Mouse (Mus musculus) neural tube, embryonic 11.5 days (tissue): ENCODE results near the gene Ston1. TPM values are rescaled to one million over a fixed set of nuclear protein-coding genes. Genes with fewer than 3 reads are reported as not detected.
A peak's percentile ranks its signal among the peaks of the same experiment; 100 is the strongest.

Experiments
- ATAC-seq: fragments of 200-750 bp; cut with Nextera tagmentation; 2 replicates; pipeline ENCODE4 v1.8.0; 2017; ENCODE audit warnings: moderate number of reproducible peaks, mild to moderate bottlenecking, moderate TSS enrichment, moderate library complexity; ENCODE audit not compliant: insufficient read depth, low FRiP score, low TSS enrichment
- DNase-seq: peaks from one replicate; pipeline ENCODE4 v3.0.0-alpha.2; 2015; ENCODE audit warnings: low spot score
- H3K27ac ChIP-seq: fragments of 300-500 bp; sonication (generic); 2 replicates; pipeline ENCODE4 v1.5.1; 2014; ENCODE audit warnings: low read depth, mild to moderate bottlenecking, low read length
- H3K27me3 ChIP-seq: fragments of 300-500 bp; sonication (generic); 2 replicates; pipeline ENCODE4 v1.6.1; 2014; ENCODE audit warnings: mild to moderate bottlenecking, low read length, mixed read lengths; ENCODE audit not compliant: control insufficient read depth, insufficient read depth
- H3K36me3 ChIP-seq: fragments of 300-500 bp; sonication (generic); 2 replicates; pipeline ENCODE4 v1.6.1; 2014; ENCODE audit warnings: mild to moderate bottlenecking, low read length, moderate library complexity, mixed read lengths; ENCODE audit not compliant: control insufficient read depth, insufficient read depth
- H3K4me1 ChIP-seq: fragments of 300-500 bp; sonication (generic); 2 replicates; pipeline ENCODE4 v1.6.1; 2014; ENCODE audit warnings: low read length, mixed read lengths; ENCODE audit not compliant: control insufficient read depth, insufficient read depth
- H3K4me2 ChIP-seq: fragments of 300-500 bp; sonication (generic); 2 replicates; pipeline ENCODE4 v1.6.1; 2014; ENCODE audit warnings: low read depth, mild to moderate bottlenecking, moderate library complexity
- H3K4me3 ChIP-seq: fragments of 300-500 bp; sonication (generic); 2 replicates; pipeline ENCODE4 v1.5.1; 2014; ENCODE audit warnings: low read depth, low read length
- H3K9ac ChIP-seq: fragments of 300-500 bp; sonication (generic); 2 replicates; pipeline ENCODE4 v1.6.1; 2014; ENCODE audit warnings: mild to moderate bottlenecking, low read length
- H3K9me3 ChIP-seq: fragments of 300-500 bp; sonication (generic); 2 replicates; pipeline ENCODE4 v1.6.1; 2016; ENCODE audit warnings: low read length; ENCODE audit not compliant: control insufficient read depth
- WGBS: fragments of 180-500 bp; shearing (Covaris S2); extraction: QIAGEN DNeasy Blood & Tissue Kit; methylation state at CpG from one replicate; pipeline ENCODE4 v1.1.7; 2014; 5-methylcytosine and 5-hydroxymethylcytosine counted together
- polyA plus RNA-seq: library from polyadenylated mRNA; unstranded; fragments of >200 nt; fragmentation: Nextera tagmentation; extraction: Ambion mirVana; gene quantifications from 2 replicates; pipeline ENCODE4 v1.2.1, GENCODE M21; 2014

The Ston1 gene
- 2.8 and 4.0 TPM in 2 replicates for polyA plus RNA-seq

DNA sequence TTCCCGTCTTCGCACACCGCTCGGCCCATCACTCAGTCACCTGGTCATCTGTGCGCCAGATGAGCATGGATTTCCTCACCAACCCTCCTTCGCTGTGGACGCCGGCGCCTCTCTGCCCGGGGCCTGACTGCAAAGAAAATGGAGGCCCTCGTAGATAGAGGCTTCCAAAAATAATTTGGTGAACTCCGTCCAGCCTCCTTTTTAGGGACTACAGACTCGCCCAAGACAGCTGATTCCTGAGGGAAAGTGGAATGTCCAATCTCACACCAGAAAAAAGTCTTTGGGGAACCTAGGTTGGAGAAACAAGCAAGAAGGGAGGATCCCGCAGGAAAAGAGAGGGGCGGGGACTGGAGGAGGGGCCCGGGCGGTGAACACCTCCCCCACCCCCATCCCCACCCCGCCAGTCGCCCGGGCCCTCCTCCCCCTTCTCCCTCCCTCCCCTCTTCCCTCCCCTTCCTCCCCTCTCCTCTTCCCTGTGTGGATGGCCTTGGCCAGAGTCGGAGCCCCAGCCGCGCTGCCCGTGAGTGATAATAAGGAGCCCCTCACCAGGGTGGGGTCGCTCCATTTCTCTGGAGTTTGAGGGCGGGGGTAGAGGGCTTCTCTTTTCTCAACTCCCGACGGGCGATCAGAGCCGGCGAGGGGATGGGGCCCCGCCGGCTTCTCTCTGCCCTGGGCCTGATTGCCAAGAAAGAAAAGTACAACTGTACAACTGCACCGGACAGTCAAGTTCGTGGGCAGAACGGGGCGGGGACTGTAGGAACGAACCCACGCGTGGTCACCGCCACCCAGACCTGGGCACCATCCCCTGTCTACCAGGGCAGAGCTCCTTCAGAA, at the start of gene Ston1:
Ston1 (plus strand) TSS at position 463 of the 834 bp plus-strand sequence.
- WGBS, result under 1% methylated on average over 36 of the region's 41 CpGs
- peak; percentile 85 for DNase-seq
- peak within 1 kb of the TSS; percentile 76 for H3K4me2 ChIP-seq
- H3K27ac ChIP-seq, result peak within 1 kb of the TSS; percentile 67
- peak within 1 kb of the TSS; percentile 58 for H3K9ac ChIP-seq
- no peaks in the 10 kb centered on the region for H3K9me3 ChIP-seq
- peak; percentile 84 for ATAC-seq
- H3K4me3 ChIP-seq, result peak within 1 kb of the TSS; percentile 54
- peaks cover 5% of the 10 kb centered on the region; the same call in 1 of the 2 replicates for H3K4me1 ChIP-seq
- H3K36me3 ChIP-seq, result no peaks in the 10 kb centered on the region
- H3K27me3 ChIP-seq, result no peaks in the 10 kb centered on the region

DNA sequence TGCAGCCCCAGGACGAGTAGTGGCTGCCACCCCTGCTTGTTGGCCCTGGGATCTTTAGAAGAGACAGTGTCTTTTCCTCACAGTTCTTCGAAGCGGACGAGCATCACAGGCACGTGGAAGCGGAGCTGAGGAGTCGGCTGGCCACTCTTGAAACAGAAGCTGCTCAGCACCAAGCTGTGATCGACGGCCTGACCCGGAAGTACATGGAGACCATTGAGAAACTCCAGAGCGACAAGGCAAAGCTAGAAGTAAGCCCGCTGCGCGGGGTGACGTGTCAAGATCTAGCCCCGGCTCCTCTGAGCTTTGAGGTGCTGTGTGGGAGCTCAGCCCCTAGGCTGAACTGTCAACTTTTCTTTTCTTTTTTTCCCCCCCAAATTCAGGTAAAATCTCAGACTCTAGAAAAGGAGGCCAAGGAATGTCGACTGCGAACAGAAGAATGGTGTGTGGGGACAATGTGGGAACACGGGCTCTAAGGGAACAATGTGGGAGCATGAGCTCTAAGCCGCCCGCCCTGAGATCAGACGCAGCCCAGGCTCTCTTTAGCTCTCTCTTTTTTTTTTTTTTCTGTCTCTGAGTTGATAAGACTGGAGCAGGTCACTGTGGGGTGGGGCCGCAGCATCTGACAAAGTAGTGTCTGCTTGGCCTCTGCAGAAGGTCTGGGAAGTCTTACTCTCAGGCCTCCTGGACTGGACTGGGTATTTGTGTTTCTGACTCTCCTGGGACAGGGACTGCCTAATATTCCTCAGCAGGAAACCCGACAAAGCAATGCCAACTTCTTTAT, 47.9 kb upstream of the Ston1 start:
- ATAC-seq, result no peak
- Histone ChIP-seq H3K27ac (no peak overlapping the region), H3K4me1 (no peaks in the 10 kb centered on the region), H3K9me3 (no peaks in the 10 kb centered on the region), H3K4me2 (no peak overlapping the region), H3K36me3 (peaks cover 3% of the 10 kb centered on the region; the same call in 1 of the 2 replicates), H3K27me3 (no peaks in the 10 kb centered on the region), H3K4me3 (no peak overlapping the region), H3K9ac (no peak overlapping the region)
- WGBS, result 91% methylated on average over 24 of the region's 24 CpGs
- no peak for DNase-seq

DNA sequence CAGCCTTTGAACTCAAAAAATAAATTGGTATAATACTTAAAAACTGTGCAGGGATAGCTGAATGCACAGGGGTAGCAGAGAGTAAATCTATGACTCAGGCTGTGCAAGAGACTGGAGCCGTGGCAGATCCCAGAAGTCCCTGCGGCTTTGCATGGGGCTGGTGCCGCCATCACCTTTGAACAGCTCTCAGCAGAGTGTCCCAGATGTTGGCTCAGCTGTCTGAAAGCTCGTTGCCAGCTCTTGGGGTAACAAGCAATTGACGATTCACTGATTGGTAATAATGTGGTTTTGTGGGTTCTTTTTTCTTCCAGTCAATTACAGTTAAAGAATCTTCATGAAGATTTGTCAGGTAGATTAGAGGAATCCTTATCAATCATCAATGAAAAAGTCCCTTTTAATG, 47.1 kb upstream of the Ston1 start:
- Histone ChIP-seq H3K9me3 (no peaks in the 10 kb centered on the region), H3K36me3 (peaks cover 3% of the 10 kb centered on the region; the same call in 1 of the 2 replicates), H3K27ac (no peak overlapping the region), H3K9ac (no peak overlapping the region), H3K4me2 (no peak overlapping the region), H3K4me1 (no peaks in the 10 kb centered on the region), H3K4me3 (no peak overlapping the region), H3K27me3 (no peaks in the 10 kb centered on the region)
- WGBS, result 70% methylated on average over 5 of the region's 5 CpGs
- no peak for ATAC-seq
- DNase-seq, result no peak

DNA sequence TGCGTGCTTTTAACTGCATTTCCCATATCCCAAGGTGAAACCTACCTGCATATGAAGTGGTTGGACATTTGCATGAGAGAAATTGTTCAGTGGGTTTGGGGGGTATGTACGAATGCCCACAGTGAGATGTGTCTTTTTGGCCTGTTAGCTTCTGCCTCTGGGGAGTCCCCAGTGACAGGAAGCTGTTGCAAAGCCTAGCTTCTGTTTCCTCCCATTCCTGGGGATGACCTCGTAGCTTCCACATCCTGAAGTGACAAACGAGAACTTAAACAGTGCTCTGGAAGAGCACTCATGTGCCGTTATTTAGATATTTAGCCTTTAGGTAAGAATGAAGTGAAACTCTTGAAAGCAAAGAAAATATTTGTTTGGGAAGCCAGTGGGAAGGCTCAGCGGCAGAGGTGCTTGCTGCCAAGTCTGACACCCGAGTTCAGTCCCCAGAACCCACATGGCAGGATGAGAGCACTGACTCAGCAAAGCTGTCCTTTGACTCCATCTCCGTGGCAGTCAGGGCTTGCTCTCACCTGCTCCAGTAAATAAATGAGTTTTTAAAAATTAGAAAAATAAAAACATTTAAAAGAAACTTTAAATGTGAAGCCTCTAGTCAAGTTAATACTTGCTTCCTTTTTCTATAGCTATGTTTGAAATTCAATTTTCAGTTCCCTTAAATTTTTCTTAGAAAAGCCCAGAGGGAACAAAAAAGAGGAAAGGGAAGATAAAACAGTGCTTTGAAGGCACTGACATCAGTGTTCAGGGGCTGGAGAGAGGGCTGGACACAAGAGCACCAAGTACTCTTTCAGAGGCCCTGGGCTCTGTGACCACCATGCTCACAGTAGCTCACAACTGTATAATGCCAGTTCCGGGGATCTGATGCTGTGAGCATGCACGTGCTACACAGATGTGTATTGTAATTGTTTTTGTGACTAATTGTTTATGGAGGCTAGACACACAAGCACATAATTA, 46.2 kb upstream of the Ston1 start:
- Histone ChIP-seq H3K36me3 (peaks cover 3% of the 10 kb centered on the region; the same call in 1 of the 2 replicates), H3K4me3 (no peak overlapping the region), H3K4me2 (no peak overlapping the region), H3K4me1 (no peaks in the 10 kb centered on the region), H3K27ac (no peak overlapping the region), H3K9ac (no peak overlapping the region), H3K27me3 (no peaks in the 10 kb centered on the region), H3K9me3 (no peaks in the 10 kb centered on the region)
- no peak for ATAC-seq
- no peak for DNase-seq
- WGBS, result 66% methylated on average over 10 of the region's 10 CpGs

DNA sequence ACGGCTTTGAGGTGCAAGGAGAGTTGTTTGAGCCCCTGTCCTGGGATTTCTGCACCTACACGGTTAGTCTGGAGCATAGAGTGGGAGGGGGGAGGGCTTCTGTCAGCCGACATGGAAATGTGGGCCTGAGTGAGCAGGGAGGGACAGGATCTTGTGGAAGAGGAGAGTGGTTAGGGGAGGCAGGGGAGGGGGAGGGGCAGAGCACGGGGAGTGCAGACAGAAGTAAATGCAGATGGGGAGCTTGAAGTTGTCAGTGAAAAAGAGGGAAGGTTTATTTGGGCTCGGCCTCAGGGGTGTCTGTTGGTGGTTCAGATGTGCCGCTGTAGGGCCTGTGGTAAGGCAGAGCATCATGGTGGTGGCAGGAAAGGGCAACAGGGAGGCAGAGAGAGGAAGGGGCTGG, 44.9 kb upstream of the Ston1 start:
- DNase-seq, result no peak
- H3K27me3 ChIP-seq, result no peaks in the 10 kb centered on the region
- 21% methylated on average over 6 of the region's 6 CpGs for WGBS
- H3K36me3 ChIP-seq, result peaks cover 6% of the 10 kb centered on the region; the same call in 1 of the 2 replicates
- no peak overlapping the region for H3K27ac ChIP-seq
- no peak for ATAC-seq
- H3K4me3 ChIP-seq, result no peak overlapping the region
- no peak overlapping the region for H3K9ac ChIP-seq
- no peak overlapping the region for H3K4me2 ChIP-seq
- no peaks in the 10 kb centered on the region for H3K4me1 ChIP-seq
- no peaks in the 10 kb centered on the region for H3K9me3 ChIP-seq

DNA sequence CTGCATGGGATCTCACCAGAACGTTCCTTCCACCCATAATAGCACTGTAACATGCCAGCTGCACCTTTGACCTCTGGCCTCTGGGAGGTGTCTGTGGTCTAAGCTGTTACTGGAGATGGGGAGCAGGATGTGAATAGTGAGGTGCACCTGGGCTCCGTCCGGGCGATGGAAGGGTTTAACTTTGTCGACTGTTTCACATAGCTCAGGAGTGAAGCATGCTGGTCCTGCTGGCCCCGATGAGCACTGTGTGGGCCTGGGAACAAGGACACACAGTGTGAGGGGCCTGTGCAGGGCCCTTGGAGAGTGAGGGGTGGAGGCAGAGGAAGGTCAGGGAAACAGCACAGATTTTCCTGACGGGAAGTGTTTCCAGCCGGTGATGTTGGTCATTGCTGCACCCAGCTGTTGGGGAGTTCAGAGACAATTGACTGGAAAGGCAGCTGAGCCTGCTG, 44.5 kb upstream of the Ston1 start:
- peaks cover 6% of the 10 kb centered on the region; the same call in 1 of the 2 replicates for H3K36me3 ChIP-seq
- ATAC-seq (no peak), DNase-seq (no peak)
- H3K9me3 ChIP-seq, result no peaks in the 10 kb centered on the region
- no peak overlapping the region for H3K4me3 ChIP-seq
- H3K4me2 ChIP-seq, result no peak overlapping the region
- H3K9ac ChIP-seq, result no peak overlapping the region
- WGBS, result 51% methylated on average over 8 of the region's 8 CpGs
- no peak overlapping the region for H3K27ac ChIP-seq
- H3K4me1 ChIP-seq, result no peaks in the 10 kb centered on the region
- no peaks in the 10 kb centered on the region for H3K27me3 ChIP-seq

DNA sequence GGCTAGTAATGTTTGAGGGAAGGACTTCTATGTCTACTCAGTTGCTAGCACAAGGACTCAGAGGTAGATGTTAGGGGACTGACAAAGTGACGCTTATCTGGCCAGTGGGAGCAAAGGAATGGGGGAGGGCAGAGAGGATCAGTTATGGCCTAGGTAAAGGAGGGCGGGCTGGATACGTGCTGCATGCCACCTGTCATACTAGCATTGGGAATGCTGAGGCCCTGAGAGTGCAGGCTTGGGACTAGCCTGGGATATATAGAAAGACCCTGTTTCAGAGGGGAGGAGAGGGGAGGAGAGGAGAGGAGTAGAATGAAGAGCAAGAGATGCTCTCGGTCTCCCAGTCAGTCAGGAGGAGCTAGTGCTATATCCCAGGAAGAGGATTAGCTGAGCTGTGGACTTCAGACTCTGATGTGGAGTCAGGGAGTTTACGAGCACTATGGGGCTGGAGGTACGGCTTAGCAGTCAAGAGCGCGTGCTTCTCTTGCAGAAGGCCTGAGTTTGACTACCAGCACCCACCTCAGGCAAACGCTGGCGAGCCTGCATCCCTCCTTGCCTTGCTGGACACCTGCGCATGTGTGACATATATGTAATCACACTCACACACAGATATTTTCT, 43.9 kb upstream of the Ston1 start:
- H3K9me3 ChIP-seq, result no peaks in the 10 kb centered on the region
- H3K36me3 ChIP-seq, result peaks cover 6% of the 10 kb centered on the region; the same call in 1 of the 2 replicates
- H3K27ac ChIP-seq, result no peak overlapping the region
- H3K9ac ChIP-seq, result no peak overlapping the region
- no peak overlapping the region for H3K4me3 ChIP-seq
- H3K27me3 ChIP-seq, result no peaks in the 10 kb centered on the region
- H3K4me2 ChIP-seq, result no peak overlapping the region
- DNase-seq (no peak), ATAC-seq (no peak)
- WGBS, result 91% methylated on average over 11 of the region's 11 CpGs
- no peaks in the 10 kb centered on the region for H3K4me1 ChIP-seq

DNA sequence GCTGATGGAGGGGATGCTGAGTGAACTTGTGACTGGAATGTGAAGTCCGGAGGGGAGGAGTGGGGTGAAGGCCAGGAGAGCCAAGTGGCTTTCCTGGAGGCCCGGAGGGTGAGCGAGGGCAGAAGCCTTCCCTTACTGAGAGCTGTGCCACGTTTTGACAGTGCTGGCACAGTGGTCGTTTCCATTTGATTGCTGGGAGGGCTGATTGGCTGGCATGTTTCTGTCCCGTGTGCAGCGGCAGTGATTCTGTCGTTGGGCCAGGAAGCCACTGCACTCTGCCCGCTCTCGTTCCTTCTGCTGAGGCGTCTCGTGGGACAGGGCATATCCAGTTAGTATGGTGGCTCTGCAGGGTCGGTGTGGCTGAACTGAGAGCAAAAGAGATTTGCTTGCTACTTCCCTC, 41.3 kb upstream of the Ston1 start:
- peaks cover 6% of the 10 kb centered on the region; the same call in 1 of the 2 replicates for H3K36me3 ChIP-seq
- H3K4me1 ChIP-seq, result no peaks in the 10 kb centered on the region
- H3K9me3 ChIP-seq, result no peaks in the 10 kb centered on the region
- no peak overlapping the region for H3K27ac ChIP-seq
- ATAC-seq, result no peak
- no peak for DNase-seq
- H3K4me2 ChIP-seq, result no peak overlapping the region
- 90% methylated on average over 13 of the region's 13 CpGs for WGBS
- H3K4me3 ChIP-seq, result no peak overlapping the region
- H3K27me3 ChIP-seq, result no peaks in the 10 kb centered on the region
- no peak overlapping the region for H3K9ac ChIP-seq
